Mouse (Mus musculus) liver, embryonic 14.5 days (tissue): Measurements from ENCODE around the gene Abca2.

ENCODE experiments used
- CTCF ChIP-seq: IDR thresholded peaks from 2 replicates; pipeline ENCODE4 v1.5.1; 2016; ENCODE audit warnings: antibody characterized with exemption, low read depth, control low read depth
- EP300 ChIP-seq: IDR thresholded peaks from 2 replicates; pipeline ENCODE4 v1.6.1; 2016; ENCODE audit warnings: antibody characterized with exemption, low read depth

DNA sequence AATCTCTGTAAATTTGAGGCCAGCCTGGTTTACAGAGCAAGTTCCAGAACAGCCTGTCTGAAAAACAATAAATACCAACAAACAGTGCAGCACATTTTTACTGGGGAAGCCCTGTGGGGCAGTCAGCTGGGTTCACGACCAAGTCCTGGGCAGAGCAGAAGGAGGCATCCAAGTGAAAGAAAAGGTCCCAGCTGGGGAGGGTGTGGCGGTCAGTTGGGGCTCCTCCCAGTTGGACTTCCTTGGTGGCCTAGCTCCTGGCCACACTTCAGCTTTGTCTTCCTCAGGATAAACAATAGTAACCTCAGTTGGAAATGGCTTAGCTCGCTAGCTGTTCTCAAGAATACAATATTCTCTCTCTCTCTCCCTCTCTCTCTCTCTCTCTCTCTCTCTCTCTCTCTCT is 11.1 kb upstream of the Abca2 start:
- TF ChIP-seq EP300: no peak
- no peak for TF ChIP-seq CTCF
